Mouse (Mus musculus) megakaryocyte, embryonic 14.5 days (primary cell): ENCODE results near the gene Mycbpap.

ENCODE experiments used
- FLI1 ChIP-seq: IDR thresholded peaks from 2 replicates; pipeline ENCODE4 v1.6.1; 2012; ENCODE audit warnings: low read length, inconsistent platforms, mixed read lengths
- GATA1 ChIP-seq: IDR thresholded peaks from 3 replicates; pipeline ENCODE4 v1.6.1; 2012; ENCODE audit warnings: mixed read lengths, low read length, inconsistent platforms, borderline replicate concordance

GRCm38 (mm10) chr11:94469136-94470064, 52.1 kb downstream of the Mycbpap start:
- no peak for TF ChIP-seq GATA1
- TF ChIP-seq FLI1 = no peak
